Mouse (Mus musculus) right cerebral cortex, postnatal 25 days (tissue): ENCODE data around the gene Mapk12.

Source experiments
- DNase-seq: peaks from one replicate; pipeline ENCODE4 v3.0.0; 2022

The Mapk12 gene

GRCm38 (mm10) chr15:89089248-89090051 is 51.1 kb downstream of the Mapk12 start:
- DNase-seq = peak; percentile 45

- DNase-seq = peak; percentile 91
These were observed 51.8 kb downstream of the Mapk12 start, which contains the start of gene Selenoo for GRCm38 (mm10) chr15:89088607-89089247. TSS of gene Selenoo (plus strand) at chr15:89089084.

- no peak for DNase-seq
These were observed 55.7 kb downstream of the Mapk12 start for GRCm38 (mm10) chr15:89084826-89085225.

- DNase-seq = no peak
These were observed 56.6 kb downstream of the Mapk12 start for GRCm38 (mm10) chr15:89083906-89084305.
